Mouse (Mus musculus) gonadal fat pad, adult 2 months (tissue): ENCODE results near the gene Tmed8. TPM values are rescaled to one million over a fixed set of nuclear protein-coding genes. Genes with fewer than 3 reads are reported as not detected.
"Not testable (repeated sequence)": the region's sequence is repeated elsewhere in the genome, so short reads cannot be mapped to it uniquely, and the experiment has no call there.

ENCODE experiments used
- DNase-seq: peaks from one replicate; pipeline ENCODE4 v3.0.0-alpha.2; 2012; ENCODE audit warnings: low read depth
- polyA plus RNA-seq: library from polyadenylated mRNA; depleted of rRNA; stranded (reverse); fragments of >200 nt; gene quantifications from 2 replicates; pipeline ENCODE4 v1.2.3, GENCODE M21; 2012; rRNA removed

The Tmed8 gene
- polyA plus RNA-seq = 6.7 and 7.6 TPM in 2 replicates

DNA sequence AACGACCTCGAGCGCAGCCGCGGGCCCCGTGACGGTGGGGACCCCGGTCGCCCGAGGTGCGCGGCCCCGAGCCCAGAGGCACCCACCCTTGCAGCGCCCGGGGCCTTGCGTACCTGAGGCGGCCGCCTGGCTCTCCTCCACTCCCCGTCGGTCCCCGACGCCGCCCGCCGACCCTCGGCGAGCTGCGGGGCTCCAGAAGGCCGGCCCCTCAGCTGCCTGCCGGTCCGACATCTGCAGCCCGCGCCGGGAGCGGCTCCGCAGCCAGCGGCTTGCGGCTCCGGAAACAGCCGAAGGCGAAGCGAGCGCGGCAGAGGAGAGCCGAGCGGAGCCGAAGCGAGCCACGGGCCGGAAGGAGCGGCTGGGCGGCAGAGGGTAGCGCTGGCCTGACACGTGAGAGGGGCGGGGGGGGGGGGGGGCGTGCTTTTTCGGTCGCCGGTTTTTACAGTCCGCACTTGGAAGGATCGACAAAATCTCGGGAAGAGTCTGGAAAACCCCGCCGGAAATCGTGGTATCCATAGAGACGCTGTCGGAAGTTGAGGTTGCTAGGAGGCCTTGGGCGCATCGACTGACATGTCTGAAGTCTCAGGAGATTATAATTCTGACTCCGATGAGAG is at the start of gene Tmed8:
Tmed8 (minus strand) TSS at position 482 of the 614 bp plus-strand sequence.
- DNase-seq = no peak

DNA sequence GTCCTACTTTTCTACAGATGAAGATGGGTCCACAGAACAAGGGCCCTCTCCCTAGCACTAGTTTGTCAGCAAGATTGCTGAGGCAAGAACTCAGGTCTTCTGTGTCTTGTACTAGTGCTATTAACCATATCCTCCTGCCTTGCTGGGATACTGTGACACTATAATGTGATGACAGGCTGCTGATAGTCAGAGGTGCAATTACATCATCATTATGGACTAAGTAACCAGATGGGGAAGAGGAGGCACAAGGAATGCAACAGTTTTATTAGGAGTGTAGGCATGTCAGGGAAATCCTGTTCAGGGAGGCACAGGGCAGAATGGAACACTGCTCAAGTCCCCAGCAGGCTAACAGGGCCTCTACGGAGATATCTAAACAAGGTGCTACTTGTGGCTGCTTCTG is 38.4 kb upstream of the Tmed8 start, which contains the start of gene Noxred1:
Noxred1 (minus strand) TSS at position 101 of the 400 bp plus-strand sequence.
- DNase-seq = no peak

DNA sequence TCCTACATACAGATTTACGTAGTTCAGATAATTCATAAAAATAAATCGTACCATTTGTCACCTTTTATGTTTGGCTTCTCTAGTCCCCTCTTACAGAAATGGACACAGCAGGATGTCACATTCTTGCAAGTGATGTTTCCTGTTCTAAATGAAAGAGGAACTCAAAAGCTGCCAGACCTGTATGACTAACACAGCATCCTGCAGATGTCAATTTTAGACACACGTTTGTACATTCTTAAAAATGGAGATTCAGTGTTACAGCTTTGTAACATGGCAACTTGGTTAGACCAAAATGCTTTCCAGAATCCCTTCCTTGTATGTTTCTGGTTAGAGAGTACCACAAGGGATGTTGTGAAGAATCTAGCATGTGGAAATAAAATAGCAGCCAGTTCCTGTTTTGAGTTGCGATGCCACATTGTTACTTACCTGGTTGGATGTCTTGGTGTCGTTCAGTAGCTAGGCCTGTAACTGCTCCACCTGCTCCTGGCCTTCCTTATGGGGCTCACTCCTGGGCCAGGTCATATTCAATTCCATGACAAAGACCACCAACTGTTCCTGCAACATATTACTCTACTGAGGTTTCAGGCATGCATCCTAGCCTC is 36.7 kb upstream of the Tmed8 start:
- no peak for DNase-seq

DNA sequence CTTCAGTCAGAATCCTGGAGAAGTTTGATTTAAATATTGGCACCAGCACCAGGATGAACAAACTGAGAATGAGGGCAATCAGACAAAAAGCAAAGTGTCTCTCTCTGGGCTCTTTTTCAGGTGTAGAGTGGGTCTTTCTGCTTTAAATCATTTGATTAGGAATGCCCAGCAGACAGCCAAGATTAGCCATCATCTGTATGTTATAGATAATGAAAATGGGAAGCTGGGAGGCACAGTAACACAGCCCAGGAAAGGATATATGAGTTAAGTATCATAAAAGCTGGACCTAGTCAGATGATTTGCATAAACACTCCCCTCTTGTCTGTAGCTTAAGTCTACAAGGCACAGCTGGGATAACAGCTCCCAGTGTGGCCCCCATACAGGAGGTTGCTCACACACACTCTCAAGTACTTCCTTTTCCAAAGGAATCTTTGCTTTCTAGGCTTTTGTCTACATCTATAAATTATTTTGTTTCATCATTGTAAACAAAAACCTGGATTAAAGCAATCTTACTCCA is 30.2 kb upstream of the Tmed8 start:
- DNase-seq = no peak

DNA sequence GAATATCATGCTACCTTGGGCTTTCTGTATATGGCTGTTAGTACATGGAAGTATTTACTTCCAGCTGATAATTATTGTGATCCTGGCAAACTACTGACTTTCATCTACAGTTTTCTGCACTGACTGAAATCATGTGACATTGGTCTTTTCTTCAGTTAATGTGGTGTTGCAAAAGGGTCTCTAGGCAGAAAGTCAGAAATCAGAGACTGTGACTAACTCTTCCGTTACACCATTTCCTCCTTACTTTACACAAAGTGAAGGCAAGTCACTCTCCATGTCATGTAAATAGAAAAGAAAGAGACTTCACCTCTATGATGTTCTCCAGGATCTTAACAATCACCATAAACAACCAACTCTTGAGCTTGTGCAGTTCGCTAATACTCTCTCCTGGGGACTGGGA is 29.4 kb upstream of the Tmed8 start:
- no peak for DNase-seq

DNA sequence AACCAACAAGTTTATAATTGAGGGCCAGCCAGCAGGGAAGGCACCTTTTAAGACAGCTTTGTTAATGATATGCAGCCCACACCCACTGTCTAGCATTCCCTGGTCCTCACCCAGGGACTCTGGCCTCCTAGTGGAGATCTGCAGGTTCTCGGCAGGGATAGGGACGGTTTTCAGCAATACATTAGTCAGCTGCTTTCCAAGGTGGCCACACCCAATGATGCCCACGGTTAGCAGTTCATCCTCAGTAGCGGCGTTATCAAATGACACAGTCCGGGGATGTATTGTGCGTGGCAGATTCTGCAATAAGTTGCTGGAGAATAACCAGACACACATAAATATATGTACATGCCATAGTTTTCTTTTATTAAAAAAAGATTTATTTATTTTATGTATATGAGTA is 26.5 kb upstream of the Tmed8 start:
- DNase-seq = no peak

DNA sequence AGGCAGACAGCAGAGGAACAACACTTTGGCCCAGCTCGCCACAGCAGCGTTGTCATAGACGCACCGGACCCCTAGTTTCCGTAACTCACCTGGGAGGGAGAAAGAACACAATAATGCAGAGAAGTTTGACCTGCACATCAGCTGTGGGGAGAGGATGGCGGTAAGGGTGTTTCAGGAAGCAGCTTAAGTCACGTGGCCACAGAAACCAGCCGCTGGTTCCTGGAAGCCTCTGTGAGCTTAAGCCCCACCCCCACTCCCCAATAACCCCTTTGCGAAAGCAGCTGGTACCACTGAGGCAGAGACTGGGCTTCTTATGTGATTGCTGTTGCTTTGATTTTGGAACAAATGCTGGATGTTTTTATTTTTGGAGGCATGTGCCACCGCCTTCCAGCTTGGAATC is 24.7 kb upstream of the Tmed8 start:
- no peak for DNase-seq

DNA sequence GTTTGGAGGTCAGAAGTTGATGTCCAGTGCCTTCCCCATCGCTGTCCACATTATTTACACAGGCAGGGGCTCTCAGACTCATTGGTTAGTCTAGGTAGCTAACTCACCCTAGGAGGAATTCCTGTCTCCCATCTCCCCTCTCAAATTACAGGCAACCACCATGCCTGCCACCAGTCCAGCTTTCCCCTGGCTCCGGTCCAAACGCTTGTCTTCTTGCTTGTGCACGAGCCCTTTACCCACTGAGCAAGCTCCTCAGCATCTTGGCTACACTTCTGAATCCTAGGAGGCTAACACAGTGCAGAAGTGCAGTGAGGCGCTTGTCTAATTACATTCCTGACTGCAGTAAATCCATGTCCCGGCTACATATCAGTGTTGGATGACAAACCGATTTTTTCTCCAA is 19.1 kb upstream of the Tmed8 start:
- DNase-seq = no peak

DNA sequence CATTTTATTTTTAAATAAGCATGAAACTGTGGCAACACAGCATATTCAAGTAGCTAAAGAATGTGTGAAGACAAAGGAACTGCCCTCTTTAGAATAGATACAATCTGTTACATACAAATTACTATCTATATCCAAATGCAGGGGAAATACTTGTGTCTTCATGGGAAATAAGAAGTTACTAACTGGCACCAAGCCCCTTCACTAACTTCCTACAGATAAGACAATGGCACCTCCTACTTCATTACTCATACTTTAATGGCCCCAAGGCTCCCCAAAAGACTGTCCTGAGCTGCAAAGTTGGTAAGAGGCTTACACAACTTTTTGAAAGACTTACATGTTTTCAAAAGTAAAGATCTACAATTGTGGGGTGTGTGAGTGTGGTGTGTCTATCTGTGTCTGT is 17.3 kb upstream of the Tmed8 start:
- no peak for DNase-seq

DNA sequence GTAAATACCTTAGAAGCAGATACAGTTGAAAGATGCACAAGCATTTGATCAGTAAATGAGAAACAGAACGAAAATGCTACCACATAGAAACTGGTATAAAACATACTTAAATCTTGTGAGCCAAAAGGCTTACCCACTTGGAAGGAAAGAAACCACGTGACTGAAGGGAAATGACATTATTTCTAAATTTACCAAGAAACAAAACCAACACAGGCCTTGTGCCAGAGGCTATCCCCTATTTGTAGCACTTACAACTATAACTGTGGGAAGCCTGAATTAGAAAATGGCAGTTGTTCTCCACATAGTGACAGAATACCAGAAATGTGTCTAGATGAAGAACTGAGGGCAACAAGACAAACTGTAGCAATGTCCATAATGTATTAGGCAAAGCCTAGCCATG is 15.8 kb upstream of the Tmed8 start:
- DNase-seq = no peak

DNA sequence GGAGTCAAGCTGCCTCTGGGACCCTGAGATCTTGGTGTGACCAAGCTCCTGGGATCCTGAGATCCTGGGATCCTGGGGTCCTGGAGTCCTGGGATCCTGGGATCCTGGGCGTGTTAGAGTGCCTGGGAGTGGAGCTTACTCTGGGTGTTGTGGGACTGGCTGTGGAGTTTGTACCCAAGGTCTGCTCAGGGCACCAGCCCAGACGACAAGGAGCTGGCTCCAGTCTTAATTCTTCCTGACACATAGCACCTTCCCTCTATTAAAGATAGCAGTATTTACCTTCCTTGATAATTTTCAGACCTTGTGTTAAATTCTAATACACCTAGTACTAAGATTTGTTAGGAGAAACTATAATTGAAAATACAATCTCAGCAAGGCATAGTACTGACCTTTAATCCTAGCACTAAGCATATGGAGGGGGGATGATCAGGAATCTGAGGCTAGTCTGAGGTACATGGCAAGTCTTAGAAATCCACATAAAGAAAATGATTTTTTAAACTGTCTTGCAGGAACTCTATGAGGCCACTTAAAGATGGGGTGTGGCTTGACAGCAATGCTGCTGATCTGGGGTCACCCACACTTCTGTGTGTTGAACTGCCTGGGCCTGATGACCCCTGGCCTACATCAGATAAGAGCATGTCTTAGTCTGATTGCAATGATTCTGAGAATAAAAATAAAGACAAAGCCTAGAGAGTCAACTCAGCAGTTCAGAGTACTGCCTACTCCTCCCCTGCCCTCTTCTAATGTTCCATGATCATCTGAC is 12.8 kb upstream of the Tmed8 start:
- no peak for DNase-seq

DNA sequence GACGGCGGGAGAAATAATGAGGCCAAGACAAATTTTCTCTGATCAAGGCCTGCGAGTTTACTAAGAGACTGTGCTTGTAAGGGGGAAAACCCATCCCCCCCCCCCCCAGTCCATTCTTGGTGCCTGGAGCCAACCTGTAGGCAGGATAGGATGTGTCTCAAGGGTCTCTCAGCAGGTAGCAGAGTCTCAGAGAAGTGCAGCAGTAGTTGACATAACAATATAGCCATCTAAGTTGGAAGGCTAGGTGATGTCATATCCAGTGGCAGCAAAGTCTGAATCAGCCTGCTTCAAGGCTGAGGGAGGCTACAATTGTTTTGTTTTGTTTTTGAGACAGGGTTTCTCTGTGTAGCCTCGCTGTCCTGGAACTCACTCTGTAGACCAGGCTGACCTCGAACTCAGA is 5.5 kb upstream of the Tmed8 start:
- DNase-seq = not testable (repeated sequence)

DNA sequence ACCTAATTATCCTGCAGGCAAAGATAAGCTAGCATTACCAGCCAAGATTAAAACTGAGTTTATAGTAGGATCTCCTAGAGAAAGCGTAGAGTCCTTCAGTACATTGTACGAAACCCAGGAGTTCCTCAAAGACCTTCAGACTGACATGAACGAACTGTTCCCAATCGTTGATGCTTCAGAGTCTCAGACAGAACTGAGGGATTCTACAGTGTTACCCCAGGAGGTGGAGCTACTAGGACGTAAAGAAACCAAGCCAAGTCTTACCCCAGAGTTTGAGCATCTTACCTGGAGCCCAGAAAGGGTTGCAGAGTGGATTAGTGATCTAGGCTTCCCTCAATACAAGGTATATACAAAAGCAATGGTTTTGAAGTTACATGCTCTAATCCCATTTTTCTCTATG is 1.4 kb upstream of the Tmed8 start:
- DNase-seq = no peak

DNA sequence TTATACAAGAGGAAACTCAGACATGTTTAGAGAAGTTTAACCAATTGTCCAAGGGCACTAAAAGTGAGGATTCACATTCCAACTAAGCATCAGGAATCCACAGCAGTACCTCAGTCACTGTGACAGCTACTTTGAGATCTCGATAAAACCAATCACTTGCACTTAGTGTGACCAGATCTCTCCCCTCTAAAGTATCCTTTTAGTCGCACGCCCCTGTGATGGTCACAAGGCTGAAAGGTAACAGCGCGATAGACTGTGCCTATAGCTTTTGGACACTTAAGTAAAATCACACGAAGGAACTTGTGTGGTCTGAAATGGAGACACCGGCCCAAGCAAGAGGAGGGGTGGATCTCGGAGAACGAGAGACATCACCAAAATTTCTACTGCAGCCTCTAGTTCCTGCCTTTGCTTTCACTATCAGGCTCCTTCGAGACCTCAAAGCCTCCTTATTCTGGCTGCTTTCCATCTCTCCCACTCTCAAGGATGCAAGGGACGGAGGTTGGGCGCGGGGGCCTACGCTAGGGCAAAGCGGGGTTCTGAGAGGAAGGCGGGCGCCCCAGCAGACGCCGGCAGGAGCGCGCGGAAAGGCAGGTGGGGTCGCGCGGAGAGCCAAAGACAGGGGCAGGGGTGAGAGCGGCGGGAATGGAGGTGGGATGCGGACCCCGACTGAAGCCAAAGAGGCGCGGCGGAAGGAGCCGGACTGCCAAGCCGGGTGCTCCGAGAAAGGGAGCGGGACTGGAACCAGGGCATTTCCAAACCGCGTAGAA is 865 bp downstream of the Tmed8 start, which contains the start of gene Samd15:
Samd15 (plus strand) TSS at position 518 of the 767 bp plus-strand sequence.
- DNase-seq = no peak

DNA sequence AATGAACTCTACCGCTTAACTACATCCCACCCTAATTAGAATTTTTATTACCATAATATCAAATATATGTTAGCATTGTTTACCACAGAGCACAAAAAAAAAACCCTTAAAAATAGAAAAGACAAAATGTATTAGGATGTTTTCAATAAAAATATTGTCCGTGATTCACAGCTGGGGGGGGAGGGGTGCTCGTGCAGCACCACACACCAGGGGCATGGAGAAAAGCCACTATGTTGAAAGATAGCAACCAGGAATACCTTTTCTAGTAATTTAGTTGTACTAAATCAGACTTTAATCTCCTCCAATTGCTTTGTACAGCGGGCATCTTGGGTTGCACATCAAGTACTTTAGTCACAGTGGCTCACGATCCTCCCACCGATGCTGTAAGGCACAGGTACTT is 1.5 kb downstream of the Tmed8 start:
- DNase-seq = no peak

DNA sequence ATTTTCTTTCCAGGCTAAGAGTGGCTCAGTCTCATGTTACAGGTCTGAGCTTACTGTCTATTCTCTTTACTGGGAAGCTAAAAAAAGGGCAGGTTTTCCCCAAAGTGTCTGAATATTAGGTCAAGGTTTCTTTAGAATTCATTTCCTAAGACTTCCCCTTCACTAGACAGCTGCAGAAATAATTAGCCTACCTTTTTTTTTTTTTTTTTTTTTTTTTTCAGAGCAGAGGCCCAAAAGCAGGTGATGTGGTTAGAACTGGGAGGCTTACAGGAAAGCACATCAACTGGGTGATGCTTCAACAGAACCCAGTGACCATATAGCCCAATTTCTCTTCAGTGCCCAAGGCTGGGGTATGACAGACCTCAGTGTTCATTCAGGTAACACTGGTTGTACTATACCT is 3.9 kb downstream of the Tmed8 start:
- DNase-seq = no peak

DNA sequence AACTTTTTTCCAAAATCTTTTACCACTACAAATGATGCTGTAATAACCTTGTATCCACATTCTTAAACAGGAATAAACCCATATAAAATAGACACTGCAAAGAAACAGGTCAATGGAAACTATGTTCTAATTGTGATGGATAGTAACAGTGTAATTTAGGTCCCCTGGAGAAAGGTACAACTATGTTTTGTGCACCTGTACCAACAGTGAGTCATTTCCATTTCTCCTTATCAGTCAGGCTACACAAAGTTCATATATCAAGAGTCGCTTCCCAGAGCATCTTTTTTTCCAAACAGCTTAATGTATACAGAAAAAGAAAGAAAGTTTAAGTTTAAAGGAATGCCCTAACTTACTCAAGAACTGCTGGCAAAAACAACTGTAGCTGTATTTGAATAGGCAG is 5.2 kb downstream of the Tmed8 start:
- DNase-seq = no peak

DNA sequence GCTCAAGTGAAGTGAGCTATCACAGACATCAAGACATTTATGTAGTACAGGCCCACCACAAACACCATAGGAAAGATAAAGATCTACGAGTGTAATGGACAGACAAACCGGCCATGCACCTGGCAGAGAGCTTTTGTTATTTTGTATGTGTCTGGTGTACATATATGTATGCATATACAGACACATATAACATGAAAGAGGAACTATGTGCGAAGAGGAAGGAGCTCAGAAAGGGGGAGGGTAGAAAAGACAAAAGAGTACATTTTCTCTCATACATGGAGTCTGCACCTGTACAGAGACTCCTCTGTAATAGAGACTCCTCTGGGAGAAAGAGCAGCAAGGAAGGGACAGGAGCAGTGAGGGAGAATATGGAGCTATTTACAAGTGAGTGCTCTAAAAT is 7.2 kb downstream of the Tmed8 start:
- DNase-seq = no peak

DNA sequence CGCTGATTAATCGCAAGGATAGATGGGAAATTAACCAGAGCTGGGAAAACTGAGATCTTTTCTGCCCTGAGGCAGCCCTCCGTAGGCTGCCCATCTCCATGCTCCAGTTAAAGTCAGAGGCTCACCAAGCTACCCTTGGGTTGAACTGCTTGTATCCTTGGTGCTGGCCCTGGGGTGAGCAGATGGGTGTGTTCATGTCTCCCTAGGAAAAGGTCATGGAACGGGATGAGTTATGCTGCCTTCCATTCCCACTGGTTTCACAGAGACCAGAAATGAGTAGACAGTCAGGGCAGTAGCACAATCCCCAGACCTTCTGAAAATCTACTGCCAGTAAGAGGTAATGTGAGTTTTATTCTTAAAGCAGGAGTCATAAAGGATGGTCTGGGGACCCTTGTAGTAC is 22.6 kb downstream of the Tmed8 start:
- no peak for DNase-seq

DNA sequence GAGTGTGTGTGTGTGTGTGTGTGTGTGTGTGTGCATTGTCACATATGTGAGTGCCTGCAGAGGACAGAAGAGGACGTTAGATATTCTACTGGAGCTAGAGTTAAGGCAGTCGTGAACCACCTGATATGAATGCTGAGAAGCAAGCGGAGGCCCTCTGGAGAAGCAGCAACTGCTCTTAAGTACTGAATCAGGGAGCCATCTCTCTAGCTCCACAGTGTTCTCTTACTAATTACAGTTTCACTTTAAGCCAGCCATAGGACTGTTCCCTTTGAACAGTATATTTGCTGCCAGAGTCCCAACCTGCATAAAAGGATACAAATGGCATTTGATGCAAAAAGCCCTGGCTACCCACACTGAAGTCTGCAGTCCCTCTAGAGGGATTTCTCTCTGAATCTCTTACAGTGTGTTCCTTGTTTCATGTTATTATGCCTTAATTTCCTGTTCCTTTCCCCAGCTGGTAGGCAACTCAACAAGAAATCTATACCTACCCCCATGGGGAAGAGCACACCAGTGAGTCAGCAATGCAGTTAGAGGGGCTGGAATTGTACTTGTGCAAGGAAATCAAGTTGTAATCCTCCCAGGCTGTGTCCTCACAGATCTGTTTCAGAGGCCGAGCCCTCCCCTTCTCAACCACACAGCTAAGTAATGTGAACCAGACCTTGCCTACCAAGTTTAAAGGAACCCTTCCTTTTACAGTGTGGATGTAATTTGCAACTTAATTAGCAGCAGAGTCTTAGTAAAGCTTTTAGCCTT is 24.9 kb downstream of the Tmed8 start:
- no peak for DNase-seq

DNA sequence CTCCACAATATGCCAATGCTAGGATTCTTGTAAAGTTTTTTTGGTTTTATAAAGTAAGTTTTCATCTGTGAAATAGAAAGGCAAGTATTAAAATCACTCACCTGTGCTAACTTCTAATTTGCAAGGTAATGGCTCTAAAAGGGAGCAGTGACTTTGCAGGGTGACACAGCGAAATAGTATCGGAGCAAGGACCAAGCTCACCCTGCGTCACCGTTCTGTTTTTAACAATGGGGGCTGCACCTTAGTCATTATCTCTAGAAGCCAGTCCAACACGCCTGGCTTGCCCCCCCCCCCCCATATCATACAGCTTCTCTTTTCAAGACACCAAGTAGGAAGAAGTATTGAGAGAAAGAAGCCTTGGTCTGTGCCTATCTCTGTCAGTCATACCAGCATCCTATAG is 39.4 kb downstream of the Tmed8 start:
- no peak for DNase-seq
